Mouse (Mus musculus) gastrocnemius, postnatal 25 days (tissue): ENCODE results near the gene Magi1. TPM values are rescaled to one million over a fixed set of nuclear protein-coding genes. Genes with fewer than 3 reads are reported as not detected.

Experiments used
- DNase-seq: peaks from one replicate; pipeline ENCODE4 v3.0.0; 2022
- total RNA-seq, 2 experiments: library from RNA; stranded (reverse); gene quantifications; 1 replicate in 1 of 2; 2 replicates in 1 of 2; pipeline ENCODE4 v1.2.3; 2021

Magi1 gene
- total RNA-seq, 2 experiments from 2014 or later = 3.5 to 3.9 TPM

DNA sequence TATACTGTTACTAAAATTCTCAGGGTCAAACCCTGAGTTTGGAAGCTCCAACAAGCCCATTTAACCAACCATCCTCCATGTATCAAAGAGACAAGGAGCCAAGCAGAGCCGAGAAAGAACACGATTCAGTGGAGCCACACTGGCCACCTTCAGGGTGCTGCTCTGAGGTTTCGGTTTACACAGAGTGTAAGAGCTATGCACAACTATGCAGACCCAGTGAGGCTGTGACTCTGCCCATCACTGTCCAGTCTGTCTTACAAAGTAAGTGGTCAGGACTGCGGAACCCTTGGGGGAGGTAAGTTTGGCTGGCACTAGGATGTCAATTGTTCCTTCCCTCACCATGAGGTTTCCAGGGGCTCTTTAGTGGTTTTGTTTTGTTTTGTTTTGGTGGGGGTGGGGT lies 465.2 kb downstream of the Magi1 start:
- DNase-seq = no peak

DNA sequence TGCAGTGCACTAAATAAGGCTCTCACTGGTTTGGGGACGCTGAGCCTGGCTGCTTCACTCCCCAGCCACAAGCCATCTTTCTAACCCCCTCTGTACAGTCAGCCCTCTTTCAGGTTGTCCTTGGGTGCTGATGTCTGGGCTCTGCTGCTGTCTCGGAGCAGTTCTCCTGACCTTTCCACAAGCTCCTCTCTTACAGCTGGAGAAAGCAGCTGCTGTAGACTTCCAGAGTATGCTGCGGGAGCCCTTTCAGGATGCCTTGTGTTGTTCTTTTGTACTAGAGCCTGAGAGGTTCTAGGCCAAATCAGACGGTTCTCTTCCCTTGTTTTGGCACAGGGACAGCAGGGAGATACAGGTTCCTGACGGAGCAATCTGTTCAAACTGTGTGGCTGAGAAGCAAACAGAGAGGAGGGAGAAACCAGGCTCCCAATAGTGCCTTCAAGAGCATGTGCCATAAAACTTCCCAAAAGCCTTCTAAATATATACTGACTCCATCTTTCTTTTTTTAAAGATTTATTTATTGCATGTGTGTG lies 478.2 kb downstream of the Magi1 start:
- no peak for DNase-seq

- no peak for DNase-seq
Measured at GRCm38 (mm10) chr6:93802390-93802789, 481.3 kb downstream of the Magi1 start.

- no peak for DNase-seq
Measured at GRCm38 (mm10) chr6:93800465-93800864, 483.3 kb downstream of the Magi1 start.

GRCm38 (mm10) chr6:93792309-93793215 lies 491.2 kb downstream of the Magi1 start:
- DNase-seq = no peak

DNA sequence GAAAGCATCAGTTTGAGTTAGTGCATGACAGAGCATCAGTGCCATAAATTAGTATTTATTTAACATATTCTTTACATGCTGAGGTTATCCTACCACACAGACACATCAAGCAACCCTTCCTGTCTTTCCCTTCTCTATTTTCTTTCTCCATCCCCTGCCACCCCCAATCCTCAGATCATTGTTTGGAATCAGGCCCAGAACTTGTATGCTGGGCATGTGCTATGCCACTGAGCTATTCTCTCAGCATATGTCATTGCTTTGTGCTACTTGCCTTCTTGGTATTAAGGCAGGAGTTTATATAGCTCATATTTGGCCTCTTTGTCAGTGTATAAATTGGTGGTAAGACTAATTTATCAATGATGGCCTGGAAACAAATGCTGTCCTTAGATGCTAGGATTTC lies 494.0 kb downstream of the Magi1 start:
- DNase-seq = no peak

- DNase-seq = no peak
Measured at GRCm38 (mm10) chr6:93787042-93787441, 496.7 kb downstream of the Magi1 start.

- no peak for DNase-seq
Measured at GRCm38 (mm10) chr6:93786220-93786619, 497.5 kb downstream of the Magi1 start.

DNA sequence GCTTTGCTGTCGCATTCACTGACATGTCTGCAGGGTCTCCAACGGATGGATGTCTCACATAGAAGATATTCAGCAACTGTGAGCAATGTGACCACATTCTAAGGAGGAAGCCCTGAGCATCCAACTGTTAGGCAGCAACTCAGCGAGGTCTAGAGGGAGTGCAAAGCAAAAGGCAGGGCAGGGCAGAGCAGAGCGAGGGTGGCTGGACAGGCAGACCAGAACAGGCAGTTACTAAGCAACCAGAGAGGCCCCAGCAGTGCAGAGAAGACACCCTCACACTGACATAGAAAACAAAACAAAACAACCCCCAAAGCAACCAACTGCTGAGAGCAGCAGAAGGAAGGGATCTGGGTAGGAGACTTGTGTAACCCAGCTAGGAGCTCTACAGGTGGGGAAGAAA lies 512.6 kb downstream of the Magi1 start:
- DNase-seq = no peak

DNA sequence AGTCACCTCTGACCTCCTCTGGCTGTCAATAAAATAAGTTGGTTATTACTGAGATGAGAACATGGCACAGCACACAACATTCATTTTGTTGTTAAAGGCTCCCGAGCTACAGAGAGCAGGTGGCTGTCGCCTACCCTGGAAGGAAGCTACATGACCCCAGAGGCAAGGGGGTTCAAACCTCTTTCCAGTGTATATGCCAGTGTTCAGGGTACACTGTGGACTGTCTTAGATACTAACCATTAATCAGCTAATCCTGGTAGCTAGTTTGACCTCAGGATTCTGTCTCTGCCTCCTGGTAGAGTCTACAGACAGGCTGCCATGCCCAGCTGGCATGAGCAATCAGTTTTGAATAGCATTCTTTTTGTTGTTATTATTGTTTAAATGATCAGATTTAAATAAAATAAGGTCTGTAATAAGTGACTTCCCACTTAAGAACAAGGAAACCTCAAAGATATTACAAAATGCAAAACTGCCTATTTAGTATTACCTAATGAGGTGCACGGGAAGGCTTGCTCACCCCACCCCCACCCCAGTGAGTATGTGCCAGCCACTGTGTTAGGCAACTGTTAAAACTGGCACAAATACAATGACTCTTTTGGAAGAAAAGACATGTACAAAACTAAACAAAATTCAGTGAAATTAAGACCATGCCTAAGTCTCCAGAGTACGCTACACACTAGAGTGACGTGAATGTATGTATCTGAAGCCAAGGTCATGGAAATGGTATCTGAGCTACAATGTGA lies 513.3 kb downstream of the Magi1 start:
- no peak for DNase-seq

DNA sequence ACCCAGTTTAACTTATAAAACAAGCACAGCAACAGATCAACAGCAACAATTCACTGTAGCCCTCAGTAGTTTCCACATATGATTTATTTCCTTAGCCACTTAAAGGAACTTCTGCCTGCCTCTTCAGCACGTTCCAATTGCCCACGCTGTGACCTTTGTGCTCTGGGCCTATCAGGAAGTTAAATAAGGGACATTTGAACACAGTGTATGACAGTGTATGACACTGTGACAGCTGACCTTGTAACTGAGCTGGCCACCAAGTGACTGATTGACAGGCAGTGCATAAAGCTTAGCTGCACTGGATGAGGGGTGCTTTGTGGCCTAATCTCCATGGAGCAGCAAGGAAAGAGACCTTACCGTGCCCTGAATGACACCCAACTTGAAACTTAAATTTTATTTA lies 525.6 kb downstream of the Magi1 start:
- DNase-seq = no peak

- peak; percentile 81 for DNase-seq
Measured at GRCm38 (mm10) chr6:93757353-93758087, 526.2 kb downstream of the Magi1 start.

GRCm38 (mm10) chr6:93743145-93743544 lies 540.6 kb downstream of the Magi1 start:
- no peak for DNase-seq

DNA sequence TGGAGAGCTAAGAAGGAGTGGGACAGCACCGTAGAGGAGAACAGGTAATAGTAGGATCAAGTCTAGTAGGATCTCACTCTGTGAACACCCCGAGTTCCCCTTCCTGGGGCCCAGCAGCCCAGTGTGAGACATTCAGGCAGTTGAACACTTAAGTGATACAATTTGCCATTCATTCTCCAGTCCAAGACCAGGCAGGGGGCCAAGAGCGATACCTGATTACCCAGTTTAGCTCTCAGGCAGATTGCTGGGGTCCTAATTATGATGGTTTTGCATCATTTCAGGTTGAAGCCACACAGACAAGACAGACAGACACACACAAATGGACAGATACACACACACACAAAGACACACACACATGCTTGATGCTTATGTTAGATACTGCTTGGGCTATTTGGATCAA lies 543.9 kb downstream of the Magi1 start:
- no peak for DNase-seq

DNA sequence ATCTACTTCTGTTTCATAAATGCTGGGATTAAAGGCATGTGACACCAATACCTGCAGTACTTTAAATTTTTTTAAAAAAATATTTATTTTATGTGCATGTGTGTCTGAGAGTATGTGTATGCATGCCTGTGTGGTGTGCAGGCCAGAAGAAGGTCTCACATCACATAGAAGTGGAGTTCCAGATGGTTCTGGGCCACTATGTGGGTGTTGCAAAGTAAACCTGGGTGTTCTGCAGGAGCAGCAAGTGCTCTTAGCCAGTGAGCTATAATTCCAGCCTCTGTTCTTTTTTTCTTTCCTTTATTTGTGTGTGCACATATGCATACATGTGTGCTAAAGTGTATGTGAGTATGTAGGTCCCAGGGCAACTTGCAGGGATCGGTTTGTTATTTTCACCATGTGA lies 546.6 kb downstream of the Magi1 start:
- no peak for DNase-seq

GRCm38 (mm10) chr6:93736071-93736470 lies 547.6 kb downstream of the Magi1 start:
- peak; percentile 51 for DNase-seq

- no peak for DNase-seq
Measured at GRCm38 (mm10) chr6:93733800-93734199, 549.9 kb downstream of the Magi1 start.

DNA sequence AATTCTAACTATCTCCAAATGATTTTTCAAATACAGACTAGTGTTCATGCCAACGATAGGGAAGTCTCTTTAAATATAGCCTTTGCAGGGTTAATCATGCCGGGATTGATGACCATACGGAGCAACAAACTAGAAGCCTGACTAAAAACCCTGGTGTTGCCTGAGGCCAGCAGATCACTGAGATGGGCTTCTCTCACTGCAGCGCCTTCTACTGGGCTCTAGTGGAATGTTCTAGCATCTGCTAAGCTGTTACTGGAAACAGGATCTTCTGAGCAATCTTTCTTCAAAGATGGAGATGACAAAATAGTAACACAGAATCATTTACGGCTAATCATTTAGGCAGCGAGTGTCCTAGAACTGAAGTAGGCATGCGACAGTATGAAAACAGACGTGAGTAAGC lies 554.0 kb downstream of the Magi1 start:
- no peak for DNase-seq

- DNase-seq = no peak
Measured at GRCm38 (mm10) chr6:93728791-93729190, 554.9 kb downstream of the Magi1 start.

GRCm38 (mm10) chr6:93727630-93728178 lies 556.0 kb downstream of the Magi1 start:
- no peak for DNase-seq

DNA sequence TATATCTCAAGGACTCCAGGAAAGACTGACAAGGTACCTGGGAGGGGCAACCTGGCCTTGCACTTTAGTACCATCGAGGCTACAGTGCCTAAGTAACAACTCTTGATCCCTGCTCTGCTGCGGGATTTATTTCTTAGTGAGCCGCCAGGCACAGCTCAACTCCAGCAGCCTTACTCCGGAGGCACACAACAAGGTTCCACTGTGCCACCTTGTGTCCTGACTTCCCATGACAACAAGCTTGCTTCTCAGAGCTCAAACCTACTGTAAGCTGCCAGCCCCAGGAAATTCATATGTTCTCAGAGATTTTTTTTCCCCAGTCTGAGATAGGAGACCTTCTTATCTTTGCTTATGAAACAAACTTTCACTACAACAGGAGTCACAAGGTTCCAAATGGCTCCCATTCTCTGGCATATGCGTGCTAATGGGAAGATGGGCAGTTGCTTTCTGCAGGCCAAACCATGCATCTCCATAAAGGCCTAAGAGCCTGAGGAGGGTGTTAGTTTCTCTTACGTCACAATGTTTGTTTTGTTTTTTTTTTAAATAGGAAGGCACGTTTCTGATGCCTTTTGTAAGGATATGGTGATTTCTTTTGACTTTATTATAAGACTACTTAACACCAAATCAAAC lies 556.8 kb downstream of the Magi1 start:
- DNase-seq = no peak

DNA sequence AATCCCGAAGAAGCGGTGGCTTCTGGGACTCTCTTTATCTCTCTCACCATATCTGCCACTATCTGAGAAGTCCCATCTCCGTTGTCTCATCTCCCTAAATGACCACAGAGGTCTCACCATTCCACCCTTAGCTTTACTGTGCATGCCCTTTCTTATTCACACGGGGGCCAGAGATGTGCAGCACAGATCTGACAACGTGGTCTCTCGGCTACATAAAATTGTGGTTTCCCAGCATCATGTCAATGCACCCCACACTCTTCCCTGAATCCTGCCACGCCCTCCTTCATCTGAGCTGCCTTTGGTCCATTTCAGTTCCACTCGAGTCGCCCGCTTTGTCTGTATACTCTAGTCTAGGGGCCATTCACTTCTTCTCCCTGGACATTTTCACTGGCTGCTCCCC lies 557.6 kb downstream of the Magi1 start:
- DNase-seq = no peak
